Mouse (Mus musculus): ENCODE data around the gene B4galt7.

GRCm38 (mm10) chr13:55575932-55576331 lies 23.8 kb upstream of the B4galt7 start:
- TF ChIP-seq CTCF (IDR thresholded peaks at IDR 0.05): no peak
- TF ChIP-seq EP300 (IDR thresholded peaks at IDR 0.05; ENCODE audit: insufficient read depth, low read depth, low read length): no peak
- TF ChIP-seq POLR2A (IDR thresholded peaks at IDR 0.05; ENCODE audit: insufficient read depth, low read depth, low read length): no peak
